Mouse (Mus musculus) forebrain, embryonic 12.5 days (tissue): ENCODE results near the gene Slc39a12. TPM values are rescaled to one million over a fixed set of nuclear protein-coding genes. Genes with fewer than 3 reads are reported as not detected.

Source experiments
- ATAC-seq: fragments of 200-750 bp; cut with Nextera tagmentation; 2 replicates; pipeline ENCODE4 v1.8.0; 2017; ENCODE audit warnings: moderate TSS enrichment; ENCODE audit not compliant: low FRiP score
- H3K27ac ChIP-seq: fragments of 300-500 bp; sonication (generic); 2 replicates; pipeline ENCODE4 v1.5.1; 2016; ENCODE audit warnings: mild to moderate bottlenecking
- H3K27me3 ChIP-seq: fragments of 300-500 bp; sonication (generic); 2 replicates; pipeline ENCODE4 v1.6.1; 2016; ENCODE audit warnings: mild to moderate bottlenecking
- H3K36me3 ChIP-seq: fragments of 300-500 bp; sonication (generic); replicated peaks from 2 replicates; pipeline ENCODE4 v1.6.1; 2016; ENCODE audit warnings: mild to moderate bottlenecking
- H3K4me1 ChIP-seq: fragments of 300-500 bp; sonication (generic); 2 replicates; pipeline ENCODE4 v1.6.1; 2016
- H3K4me2 ChIP-seq: fragments of 300-500 bp; sonication (generic); 2 replicates; pipeline ENCODE4 v1.6.1; 2016; ENCODE audit warnings: mild to moderate bottlenecking, moderate library complexity
- H3K4me3 ChIP-seq: fragments of 300-500 bp; sonication (generic); replicated peaks from 2 replicates; pipeline ENCODE4 v1.5.1; 2016; ENCODE audit warnings: mild to moderate bottlenecking
- H3K9ac ChIP-seq: fragments of 300-500 bp; sonication (generic); 2 replicates; pipeline ENCODE4 v1.6.1; 2016; ENCODE audit warnings: mild to moderate bottlenecking
- H3K9me3 ChIP-seq: fragments of 300-500 bp; sonication (generic); 2 replicates; pipeline ENCODE4 v1.6.1; 2016
- whole genome bisulfite sequencing: fragments of 180-500 bp; shearing (Covaris S2); methylation state at CpG from one replicate; pipeline ENCODE4 v1.1.7; 2016; 5-methylcytosine and 5-hydroxymethylcytosine counted together
- polyA plus RNA-seq: library from polyadenylated mRNA; unstranded; fragments of >200 nt; fragmentation: Nextera tagmentation; extraction: Ambion mirVana; gene quantifications from 2 replicates; pipeline ENCODE4 v1.2.1, GENCODE M21; 2016

Slc39a12 gene
- polyA plus RNA-seq, 1 experiment from 2014 or later: 0.45 TPM

- Histone ChIP-seq H3K4me2 (no peak overlapping the region), H3K9me3 (no peaks in the 10 kb centered on the region), H3K27ac (no peak overlapping the region), H3K4me1 (no peaks in the 10 kb centered on the region), H3K9ac (no peak overlapping the region), H3K4me3 (no peak overlapping the region), H3K27me3 (no peaks in the 10 kb centered on the region), H3K36me3 (no peaks in the 10 kb centered on the region)
- no peak for ATAC-seq
- 84% methylated on average over 3 of the region's 3 CpGs for WGBS
Observed at GRCm38 (mm10) chr2:14502482-14502881, 114.4 kb downstream of the Slc39a12 start.

GRCm38 (mm10) chr2:14518237-14518636 lies 130.1 kb downstream of the Slc39a12 start:
- no peak overlapping the region for H3K4me3 ChIP-seq
- H3K9ac ChIP-seq: no peak overlapping the region
- H3K36me3 ChIP-seq: no peaks in the 10 kb centered on the region
- no peak overlapping the region for H3K4me2 ChIP-seq
- ATAC-seq: no peak
- H3K9me3 ChIP-seq: peaks cover 6% of the 10 kb centered on the region; the same call in 1 of the 2 replicates
- no peaks in the 10 kb centered on the region for H3K27me3 ChIP-seq
- H3K4me1 ChIP-seq: no peaks in the 10 kb centered on the region
- WGBS: 45% methylated on average over 5 of the region's 5 CpGs
- H3K27ac ChIP-seq: no peak overlapping the region

GRCm38 (mm10) chr2:14534325-14535077 lies 146.4 kb downstream of the Slc39a12 start:
- ATAC-seq: peak; percentile 46; the same call in 1 of the 2 replicates
- H3K4me2 ChIP-seq: no peak overlapping the region
- no peak overlapping the region for H3K4me3 ChIP-seq
- no peaks in the 10 kb centered on the region for H3K9me3 ChIP-seq
- no peak overlapping the region for H3K27ac ChIP-seq
- H3K4me1 ChIP-seq: peaks cover 6% of the 10 kb centered on the region
- WGBS: 77% methylated on average over 3 of the region's 3 CpGs
- H3K27me3 ChIP-seq: no peaks in the 10 kb centered on the region
- H3K9ac ChIP-seq: no peak overlapping the region
- H3K36me3 ChIP-seq: no peaks in the 10 kb centered on the region

- Histone ChIP-seq H3K4me3 (no peak overlapping the region), H3K27me3 (no peaks in the 10 kb centered on the region), H3K4me1 (peaks cover 6% of the 10 kb centered on the region), H3K9me3 (no peaks in the 10 kb centered on the region), H3K27ac (peak overlapping the region; percentile 57; the same call in 1 of the 2 replicates), H3K9ac (no peak overlapping the region), H3K4me2 (no peak overlapping the region), H3K36me3 (no peaks in the 10 kb centered on the region)
- WGBS: 10% methylated on average over 3 of the region's 3 CpGs
- peak; percentile 83 for ATAC-seq
Observed at GRCm38 (mm10) chr2:14535246-14535671, 147.1 kb downstream of the Slc39a12 start.

- no peak overlapping the region for H3K4me3 ChIP-seq
- no peak for ATAC-seq
- no peak overlapping the region for H3K9ac ChIP-seq
- H3K4me2 ChIP-seq: no peak overlapping the region
- H3K27ac ChIP-seq: no peak overlapping the region
- WGBS: 58% methylated on average over 3 of the region's 3 CpGs
- no peaks in the 10 kb centered on the region for H3K9me3 ChIP-seq
- no peaks in the 10 kb centered on the region for H3K36me3 ChIP-seq
- H3K27me3 ChIP-seq: no peaks in the 10 kb centered on the region
- H3K4me1 ChIP-seq: peaks cover 6% of the 10 kb centered on the region
Observed at GRCm38 (mm10) chr2:14537781-14538180, 149.7 kb downstream of the Slc39a12 start.

- no peaks in the 10 kb centered on the region for H3K4me1 ChIP-seq
- no peak for ATAC-seq
- 78% methylated on average over 3 of the region's 3 CpGs for whole genome bisulfite sequencing
Observed at GRCm38 (mm10) chr2:14543355-14543754, 155.2 kb downstream of the Slc39a12 start.

GRCm38 (mm10) chr2:14543773-14544172 lies 155.7 kb downstream of the Slc39a12 start:
- no peak overlapping the region for H3K27ac ChIP-seq
- H3K36me3 ChIP-seq: no peaks in the 10 kb centered on the region
- no peak overlapping the region for H3K4me3 ChIP-seq
- no peaks in the 10 kb centered on the region for H3K4me1 ChIP-seq
- no peaks in the 10 kb centered on the region for H3K9me3 ChIP-seq
- WGBS: 90% methylated on average over 2 of the region's 2 CpGs
- no peaks in the 10 kb centered on the region for H3K27me3 ChIP-seq
- H3K9ac ChIP-seq: no peak overlapping the region
- H3K4me2 ChIP-seq: no peak overlapping the region
- ATAC-seq: no peak

More at GRCm38 (mm10) chr2:14543355-14543754, 155.2 kb downstream of the Slc39a12 start:
- H3K4me3 ChIP-seq: no peak overlapping the region
- no peak overlapping the region for H3K4me2 ChIP-seq
- H3K9me3 ChIP-seq: no peaks in the 10 kb centered on the region
- H3K27me3 ChIP-seq: no peaks in the 10 kb centered on the region
- H3K27ac ChIP-seq: no peak overlapping the region
- no peak overlapping the region for H3K9ac ChIP-seq
- no peaks in the 10 kb centered on the region for H3K36me3 ChIP-seq

Other genes starting within 250 kb of the Slc39a12 start
- 0.05 TPM in 1 of 2 replicates, not detected in the other for gene Tmem236, start 213.8 kb upstream of the Slc39a12 start, polyA plus RNA-seq
- gene Mrc1, start 158.9 kb upstream of the Slc39a12 start, polyA plus RNA-seq: 3.0 and 3.2 TPM in 2 replicates
- 2.5 and 3.7 TPM in 2 replicates for gene Cacnb2, start 214.8 kb downstream of the Slc39a12 start, polyA plus RNA-seq